Mouse (Mus musculus) midbrain, embryonic 11.5 days (tissue): ENCODE results near the gene Tmem63a. TPM values are rescaled to one million over a fixed set of nuclear protein-coding genes. Genes with fewer than 3 reads are reported as not detected.
A peak's percentile ranks its signal among the peaks of the same experiment; 100 is the strongest.

ENCODE experiments used
- ATAC-seq: fragments of 200-750 bp; cut with Nextera tagmentation; 2 replicates; pipeline ENCODE4 v1.8.0; 2017; ENCODE audit warnings: moderate TSS enrichment, moderate library complexity; ENCODE audit not compliant: low FRiP score
- DNase-seq: peaks from one replicate; pipeline ENCODE4 v3.0.0; 2015; ENCODE audit warnings: low spot score; ENCODE audit errors: missing footprints
- H3K27ac ChIP-seq: fragments of 300-500 bp; sonication (generic); 2 replicates; pipeline ENCODE4 v1.5.1; 2014; ENCODE audit warnings: low read depth, low read length
- H3K27me3 ChIP-seq: fragments of 300-500 bp; sonication (generic); 2 replicates; pipeline ENCODE4 v1.6.1; 2014; ENCODE audit warnings: mild to moderate bottlenecking, low read length, moderate library complexity, mixed read lengths; ENCODE audit not compliant: control insufficient read depth, insufficient read depth
- H3K36me3 ChIP-seq: fragments of 300-500 bp; sonication (generic); 2 replicates; pipeline ENCODE4 v1.6.1; 2014; ENCODE audit warnings: mild to moderate bottlenecking, low read length, moderate library complexity, mixed read lengths; ENCODE audit not compliant: control insufficient read depth, insufficient read depth
- H3K4me1 ChIP-seq: fragments of 300-500 bp; sonication (generic); 2 replicates; pipeline ENCODE4 v1.6.1; 2014; ENCODE audit warnings: low read length; ENCODE audit not compliant: control insufficient read depth, insufficient read depth
- H3K4me2 ChIP-seq: fragments of 300-500 bp; sonication (generic); 2 replicates; pipeline ENCODE4 v1.6.1; 2014; ENCODE audit warnings: mild to moderate bottlenecking, moderate library complexity
- H3K4me3 ChIP-seq: fragments of 300-500 bp; sonication (generic); 2 replicates; pipeline ENCODE4 v1.5.1; 2014; ENCODE audit warnings: low read depth, low read length
- H3K9ac ChIP-seq: fragments of 300-500 bp; sonication (generic); 2 replicates; pipeline ENCODE4 v1.6.1; 2014; ENCODE audit warnings: low read length
- H3K9me3 ChIP-seq: fragments of 300-500 bp; sonication (generic); 2 replicates; pipeline ENCODE4 v1.6.1; 2016; ENCODE audit warnings: low read length; ENCODE audit not compliant: control insufficient read depth
- WGBS: fragments of 180-500 bp; shearing (Covaris S2); extraction: QIAGEN DNeasy Blood & Tissue Kit; methylation state at CpG from one replicate; pipeline ENCODE4 v1.1.7; 2014; 5-methylcytosine and 5-hydroxymethylcytosine counted together
- polyA plus RNA-seq: library from polyadenylated mRNA; unstranded; fragments of >200 nt; fragmentation: Nextera tagmentation; extraction: Ambion mirVana; gene quantifications from 2 replicates; pipeline ENCODE4 v1.2.1, GENCODE M21; 2014

Gene Tmem63a
- polyA plus RNA-seq, 1 experiment from 2014 or later, result 2.5 TPM

GRCm38 (mm10) chr1:181016045-181016444, 73.9 kb downstream of the Tmem63a start:
- Histone ChIP-seq H3K36me3 (no peaks in the 10 kb centered on the region), H3K9me3 (no peaks in the 10 kb centered on the region), H3K27me3 (no peaks in the 10 kb centered on the region; the same call in 1 of the 2 replicates), H3K4me3 (no peak overlapping the region), H3K4me2 (no peak overlapping the region), H3K9ac (no peak overlapping the region), H3K4me1 (peaks cover 5% of the 10 kb centered on the region), H3K27ac (no peak overlapping the region)
- DNase-seq, result no peak
- WGBS, result 71% methylated on average over 4 of the region's 4 CpGs
- ATAC-seq, result no peak

DNA sequence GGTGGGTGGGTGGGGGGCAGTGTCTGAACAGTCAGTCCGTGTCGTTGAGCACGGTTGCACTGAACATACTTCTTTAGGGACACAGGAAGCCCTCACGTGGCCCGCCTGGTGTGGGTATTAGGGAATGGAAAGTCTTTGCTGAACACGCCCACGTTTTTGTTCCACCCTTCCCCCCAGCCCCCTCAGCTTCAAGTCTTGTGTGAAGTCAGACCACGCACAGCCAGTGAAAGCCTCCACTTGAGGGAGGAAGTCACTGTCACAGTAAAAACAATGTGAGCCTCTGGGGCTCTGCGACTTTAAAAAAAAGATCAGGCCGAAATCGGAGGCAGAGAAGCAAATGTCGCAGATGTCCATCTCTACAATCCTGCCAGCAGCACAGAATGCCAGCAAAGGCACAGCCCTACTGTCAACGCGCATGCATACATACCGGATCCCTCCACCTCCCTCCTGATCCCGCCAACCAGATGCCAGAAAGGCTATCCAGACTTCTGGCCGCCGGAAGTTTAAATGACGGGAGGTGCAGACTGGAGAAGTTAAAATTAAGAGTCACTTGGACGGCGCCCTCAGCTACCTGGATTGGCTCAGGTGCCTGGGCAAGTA, 74.5 kb downstream of the Tmem63a start:
- Histone ChIP-seq H3K4me1 (peaks cover 5% of the 10 kb centered on the region), H3K36me3 (no peaks in the 10 kb centered on the region), H3K27ac (no peak overlapping the region), H3K9ac (peak overlapping the region; percentile 40), H3K9me3 (no peaks in the 10 kb centered on the region), H3K4me3 (peak overlapping the region; percentile 44), H3K4me2 (peak overlapping the region; percentile 85), H3K27me3 (no peaks in the 10 kb centered on the region; the same call in 1 of the 2 replicates)
- 6% methylated on average over 21 of the region's 21 CpGs for WGBS
- ATAC-seq (peak; percentile 47; the same call in 1 of the 2 replicates), DNase-seq (peak; percentile 92)

DNA sequence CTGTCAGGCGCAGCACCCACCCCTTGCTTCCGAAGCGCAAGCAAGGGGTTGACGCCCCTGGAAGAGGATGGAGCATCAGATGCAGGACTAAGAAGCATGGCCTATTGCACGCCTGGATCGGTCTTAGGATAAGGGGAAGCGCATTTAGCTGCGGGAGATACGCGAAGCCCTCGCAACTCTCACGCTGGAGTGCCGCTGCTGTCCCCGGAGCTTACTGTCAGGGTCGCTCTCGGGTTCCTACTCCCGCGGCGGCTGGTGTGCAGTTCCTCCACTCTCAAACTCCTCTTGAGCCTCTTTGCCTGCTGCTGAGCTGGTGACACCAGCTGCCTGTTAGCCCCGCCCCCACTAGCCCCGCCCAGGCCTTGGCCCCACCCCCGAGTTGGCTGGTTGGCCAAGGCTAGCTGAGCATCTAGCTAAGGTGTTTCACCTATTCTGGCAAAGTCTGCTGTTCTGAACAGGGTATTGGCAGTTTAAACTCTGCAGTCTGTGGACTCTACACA, 75.1 kb downstream of the Tmem63a start:
- Histone ChIP-seq H3K4me3 (peak overlapping the region; percentile 44), H3K36me3 (no peaks in the 10 kb centered on the region), H3K9ac (peak overlapping the region; percentile 40), H3K27me3 (no peaks in the 10 kb centered on the region; the same call in 1 of the 2 replicates), H3K4me2 (peak overlapping the region; percentile 85), H3K4me1 (peaks cover 5% of the 10 kb centered on the region), H3K9me3 (no peaks in the 10 kb centered on the region), H3K27ac (no peak overlapping the region)
- peak; percentile 96 for DNase-seq
- peak; percentile 86 for ATAC-seq
- 0% methylated on average over 22 of the region's 22 CpGs for WGBS

DNA sequence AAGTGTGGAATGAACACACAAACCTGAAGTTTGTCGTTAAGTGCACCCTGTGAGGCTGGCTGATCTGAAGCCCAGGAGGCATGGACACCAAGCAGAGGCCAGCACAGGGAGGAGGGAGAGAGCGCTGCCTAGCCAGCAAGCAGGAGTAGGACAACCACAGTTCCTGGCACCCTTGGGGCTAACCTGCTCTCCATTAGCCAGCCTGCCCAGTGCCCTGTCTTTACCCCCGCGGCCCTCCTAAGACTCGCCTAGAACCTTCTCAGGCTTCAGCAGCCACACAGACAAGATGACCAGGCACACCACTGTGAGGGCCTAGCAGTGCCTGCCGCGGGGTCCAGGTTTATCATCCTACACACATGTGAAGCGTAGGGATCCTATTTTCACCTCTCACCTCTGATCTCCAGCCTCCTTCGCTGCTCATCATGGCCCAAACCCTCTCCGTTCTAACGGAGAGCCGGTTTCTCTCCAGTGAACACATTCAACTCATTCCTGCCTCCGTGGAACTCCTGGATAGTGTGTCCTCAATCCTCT, 75.8 kb downstream of the Tmem63a start:
- no peak overlapping the region for H3K9ac ChIP-seq
- no peaks in the 10 kb centered on the region for H3K36me3 ChIP-seq
- H3K4me2 ChIP-seq, result no peak overlapping the region
- H3K9me3 ChIP-seq, result no peaks in the 10 kb centered on the region
- H3K27me3 ChIP-seq, result no peaks in the 10 kb centered on the region; the same call in 1 of the 2 replicates
- no peak for DNase-seq
- 73% methylated on average over 13 of the region's 13 CpGs for WGBS
- ATAC-seq, result no peak
- H3K4me1 ChIP-seq, result peaks cover 5% of the 10 kb centered on the region
- H3K4me3 ChIP-seq, result no peak overlapping the region
- no peak overlapping the region for H3K27ac ChIP-seq

DNA sequence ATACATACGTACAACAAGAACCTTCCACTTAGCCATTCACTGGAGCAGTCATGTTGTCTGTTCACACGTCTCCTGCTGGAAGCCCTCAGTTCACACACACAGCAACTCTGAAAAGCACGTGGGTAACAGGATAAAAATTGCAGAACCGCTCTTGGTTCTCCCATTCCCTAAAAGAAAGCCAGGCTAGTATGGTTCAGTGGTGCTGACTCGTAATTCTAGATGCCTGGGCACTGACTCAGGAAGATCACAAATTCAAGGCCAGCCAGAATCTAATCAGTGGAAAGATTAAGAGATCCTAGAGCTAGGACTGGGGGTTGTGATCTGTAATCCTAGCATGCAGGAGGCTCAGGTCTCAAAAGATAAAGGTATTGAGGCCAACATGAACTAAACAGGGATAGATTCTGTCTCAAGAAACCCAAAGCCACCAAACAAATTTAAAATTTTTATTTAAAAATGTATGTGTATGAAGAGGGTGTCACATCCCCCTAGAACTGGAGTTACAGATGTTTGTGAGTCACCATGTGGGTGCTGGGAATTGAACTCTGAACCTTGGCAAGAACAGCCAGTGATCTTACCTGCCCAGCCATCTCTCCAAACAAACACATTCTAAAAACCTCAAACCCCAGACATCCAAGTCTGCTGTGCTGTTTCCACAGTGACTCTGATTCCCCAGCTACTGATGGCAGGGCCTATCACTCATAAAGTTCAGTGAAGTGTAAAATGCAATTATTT, 78.8 kb downstream of the Tmem63a start, which contains the start of gene Ephx1:
Gene Ephx1 (minus strand): TSS at position 149 of the 732 bp plus-strand sequence.
- H3K9ac ChIP-seq, result no peak within 1 kb of the TSS
- peaks cover 5% of the 10 kb centered on the region for H3K4me1 ChIP-seq
- WGBS, result 65% methylated on average over 5 of the region's 5 CpGs
- H3K36me3 ChIP-seq, result no peaks in the 10 kb centered on the region
- no peaks in the 10 kb centered on the region for H3K9me3 ChIP-seq
- H3K4me2 ChIP-seq, result no peak within 1 kb of the TSS
- DNase-seq (no peak), ATAC-seq (no peak)
- H3K27ac ChIP-seq, result no peak within 1 kb of the TSS
- no peak within 1 kb of the TSS for H3K4me3 ChIP-seq
- H3K27me3 ChIP-seq, result no peaks in the 10 kb centered on the region; the same call in 1 of the 2 replicates

DNA sequence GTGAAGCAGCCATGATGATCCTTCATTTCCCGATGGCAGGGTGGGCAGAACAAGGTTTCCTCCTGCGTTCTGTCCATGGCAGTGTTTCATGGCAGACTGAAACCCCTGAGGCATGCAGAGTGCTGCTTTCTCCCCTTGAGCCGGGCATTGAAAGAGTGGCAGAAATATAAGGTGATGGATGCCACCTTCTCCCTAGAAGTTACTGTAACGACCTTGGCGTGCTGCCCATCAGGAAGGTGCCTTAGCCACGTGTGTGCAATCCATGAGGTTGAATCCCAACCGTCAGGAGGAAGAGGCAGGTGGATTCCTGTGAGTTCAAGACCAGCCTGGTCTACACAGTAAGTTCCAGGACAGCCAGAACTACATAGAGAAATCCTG, 79.3 kb downstream of the Tmem63a start:
- ATAC-seq (no peak), DNase-seq (no peak)
- no peak overlapping the region for H3K4me3 ChIP-seq
- no peak overlapping the region for H3K9ac ChIP-seq
- H3K36me3 ChIP-seq, result no peaks in the 10 kb centered on the region
- no peak overlapping the region for H3K27ac ChIP-seq
- no peaks in the 10 kb centered on the region for H3K27me3 ChIP-seq
- WGBS, result 64% methylated on average over 7 of the region's 7 CpGs
- no peak overlapping the region for H3K4me2 ChIP-seq
- H3K9me3 ChIP-seq, result no peaks in the 10 kb centered on the region
- peaks cover 3% of the 10 kb centered on the region for H3K4me1 ChIP-seq

DNA sequence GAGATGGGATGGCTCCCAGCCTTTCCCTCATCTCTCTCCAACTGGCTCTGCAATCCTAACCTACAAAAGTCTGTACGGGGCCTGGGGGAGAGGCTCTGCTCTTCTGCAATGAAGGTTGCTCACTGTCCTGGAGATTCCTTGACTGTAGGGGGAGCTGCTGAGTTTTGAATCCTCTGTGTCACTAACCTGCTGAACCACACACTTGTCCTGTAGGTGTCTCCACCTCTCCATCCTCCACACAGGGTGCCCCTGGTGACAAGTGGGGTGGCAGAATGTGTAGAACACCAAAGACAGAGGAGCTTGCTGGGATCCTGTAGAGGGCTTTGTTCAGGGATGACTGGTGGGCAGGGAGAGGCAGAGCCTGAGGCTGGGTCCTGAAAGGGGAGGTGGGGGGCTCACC, 80.1 kb downstream of the Tmem63a start:
- Histone ChIP-seq H3K9ac (no peak overlapping the region), H3K4me3 (no peak overlapping the region), H3K4me1 (no peaks in the 10 kb centered on the region), H3K4me2 (no peak overlapping the region), H3K36me3 (no peaks in the 10 kb centered on the region), H3K27ac (no peak overlapping the region), H3K27me3 (no peaks in the 10 kb centered on the region), H3K9me3 (no peaks in the 10 kb centered on the region)
- ATAC-seq, result no peak
- 21% methylated on average over 1 of the region's 1 CpGs for WGBS
- DNase-seq, result no peak
